Mouse (Mus musculus) heart, postnatal 25 days (tissue): ENCODE measurements around the gene Slc27a1. TPM values are rescaled to one million over a fixed set of nuclear protein-coding genes. Genes with fewer than 3 reads are reported as not detected.

Source experiments
- microRNA-seq: library from miRNA; unstranded; fragments of <30 nt; microRNA quantifications from one replicate; pipeline ENCODE4 v1.2.0, GENCODE M21; 2022
- total RNA-seq, 2 experiments: library from RNA; stranded (reverse); gene quantifications; 2 replicates each; pipeline ENCODE4 v1.2.3; 2021

The Slc27a1 gene
- total RNA-seq, 2 experiments from 2014 or later: 140 to 143 TPM

Small RNA genes lying within 50 kb of the gene (microRNA-seq; reads per million reads assigned to microRNA genes)
- not detected for gene Mir6769b

Other genes starting within 250 kb of the Slc27a1 start
- 100 to 1,000 TPM; 116 to 128 TPM for gene Use1, start 202.0 kb upstream of the Slc27a1 start, total RNA-seq
- gene Ocel1, start 197.6 kb upstream of the Slc27a1 start, total RNA-seq: 10 to 100 TPM; 13.2 to 14.3 TPM
- 10 to 100 TPM; 56.3 to 56.6 TPM for gene Nr2f6, start 186.9 kb upstream of the Slc27a1 start, total RNA-seq
- gene Ushbp1, start 173.1 kb upstream of the Slc27a1 start, total RNA-seq: 10 to 100 TPM; 24.5 to 32.5 TPM
- gene Babam1, start 172.0 kb upstream of the Slc27a1 start, total RNA-seq: 10 to 100 TPM; 67.0 to 69.5 TPM
- under 1 TPM; 0.18 to 0.36 TPM for gene Ankle1, start 162.9 kb upstream of the Slc27a1 start, total RNA-seq
- 10 to 100 TPM; 32.4 to 32.6 TPM for gene Abhd8, start 105.2 kb upstream of the Slc27a1 start, total RNA-seq
- 100 to 1,000 TPM; 136 to 142 TPM for gene Mrpl34, start 103.9 kb upstream of the Slc27a1 start, total RNA-seq
- gene Dda1, start 99.7 kb upstream of the Slc27a1 start, total RNA-seq: 10 to 100 TPM; 29.1 to 29.9 TPM
- gene Ano8, start 82.9 kb upstream of the Slc27a1 start, total RNA-seq: 10 to 100 TPM; 17.0 to 18.2 TPM
- 10 to 100 TPM; 18.5 to 19.4 TPM for gene Gtpbp3, start 80.8 kb upstream of the Slc27a1 start, total RNA-seq
- gene Plvap, start 57.1 kb upstream of the Slc27a1 start, total RNA-seq: 10 to 100 TPM; 26.6 to 35.3 TPM
- under 1 TPM in 1 of 2 experiments, not detected in 1; 0.14 TPM for gene Ccdc194, start 43.2 kb upstream of the Slc27a1 start, total RNA-seq
- 10 to 100 TPM; 17.4 to 22.8 TPM for gene Bst2, start 31.4 kb upstream of the Slc27a1 start, total RNA-seq
- gene Mvb12a, start 26.0 kb upstream of the Slc27a1 start, total RNA-seq: 10 to 100 TPM; 27.0 to 31.1 TPM
- under 1 TPM; 0.31 to 0.36 TPM for gene Tmem221, start 10.0 kb upstream of the Slc27a1 start, total RNA-seq
- gene Nxnl1, start 2.3 kb upstream of the Slc27a1 start, total RNA-seq: under 1 TPM; 0.14 to 0.31 TPM
- 10 to 100 TPM; 68.1 to 75.9 TPM for gene Pgls, start 23.3 kb downstream of the Slc27a1 start, total RNA-seq
- gene Fam129c, start 28.8 kb downstream of the Slc27a1 start, total RNA-seq: 1 to 10 TPM in 1 of 2 experiments, under 1 TPM in 1; 0.81 to 1.5 TPM
- 10 to 100 TPM; 41.3 to 43.1 TPM for gene Colgalt1, start 42.1 kb downstream of the Slc27a1 start, total RNA-seq
- under 1 TPM; 0.73 to 0.83 TPM for gene Unc13a, start 102.9 kb downstream of the Slc27a1 start, total RNA-seq
- 1 to 10 TPM; 7.8 to 8.5 TPM for gene Jak3, start 107.4 kb downstream of the Slc27a1 start, total RNA-seq
- gene Insl3, start 120.3 kb downstream of the Slc27a1 start, total RNA-seq: 1 to 10 TPM; 4.0 to 4.8 TPM
- 1 to 10 TPM; 5.5 to 8.0 TPM for gene B3gnt3, start 132.9 kb downstream of the Slc27a1 start, total RNA-seq
- gene Fcho1, start 156.8 kb downstream of the Slc27a1 start, total RNA-seq: under 1 TPM; 0.59 to 0.83 TPM